Mouse (Mus musculus): Measurements from ENCODE around the gene Dhrs3. TPM values are rescaled to one million over a fixed set of nuclear protein-coding genes. Genes with fewer than 3 reads are reported as not detected.

Gene Dhrs3
- polyA plus RNA-seq, 1 experiment, result 23.8 TPM

DNA sequence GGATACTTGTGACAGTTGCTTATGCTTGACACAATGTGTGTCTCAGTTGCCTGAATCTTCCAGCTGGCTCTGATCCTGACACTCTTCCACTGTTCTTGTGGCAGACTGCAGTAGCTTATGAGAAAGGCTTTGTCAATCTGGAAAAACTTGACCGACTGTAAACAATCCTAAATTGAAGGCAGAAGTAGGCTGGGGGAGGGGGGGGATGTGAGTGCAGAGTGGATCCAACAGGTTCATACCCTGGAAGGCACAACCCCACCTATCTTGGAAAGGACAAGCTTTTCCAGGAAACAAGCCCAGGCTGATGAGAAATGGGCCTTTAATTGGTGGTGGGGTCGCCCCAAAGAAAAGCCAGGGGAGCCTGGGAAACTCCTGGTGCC is 2.6 kb downstream of the Dhrs3 start:
- Histone ChIP-seq H3K27ac (ENCODE audit: insufficient read depth, low read length) (no peak overlapping the region), H3K4me3 (ENCODE audit: insufficient read depth, low read length) (0 out of 2 replicates have a peak overlapping the region, but pooled peaks have one; percentile 65), H3K4me1 (ENCODE audit: control insufficient read depth, insufficient read depth, low read length) (peaks cover 5% of the 10 kb centered on the region)
- TF ChIP-seq POLR2A (IDR thresholded peaks at IDR 0.05; ENCODE audit: low read depth, low read length) (no peak), CTCF (IDR thresholded peaks at IDR 0.05; ENCODE audit: borderline replicate concordance, insufficient read depth, low read length) (no peak)

DNA sequence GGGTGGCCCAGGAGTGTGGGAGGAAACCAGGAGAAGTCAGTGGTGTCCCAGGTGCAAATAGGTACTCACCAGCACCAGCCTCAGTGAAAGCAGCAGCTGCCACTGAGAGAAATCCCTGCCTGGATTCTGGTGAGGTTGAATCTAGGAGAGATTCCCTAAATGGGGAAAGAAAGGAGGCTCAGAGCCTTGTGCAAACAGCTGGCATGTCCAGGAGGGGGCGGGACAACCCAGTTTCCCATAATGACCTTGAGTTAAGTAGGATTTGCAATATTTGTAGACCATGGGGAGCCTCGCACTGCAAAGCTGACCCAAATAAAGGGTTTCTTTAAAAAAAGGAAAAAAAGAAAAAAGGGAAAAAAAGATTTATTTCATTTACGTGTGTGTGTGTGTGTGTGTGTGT is 3.7 kb downstream of the Dhrs3 start:
- Histone ChIP-seq H3K4me1 (ENCODE audit: control insufficient read depth, insufficient read depth, low read length) (no peaks in the 10 kb centered on the region; the same call in 1 of the 2 replicates), H3K4me3 (ENCODE audit: insufficient read depth, low read length) (no peak overlapping the region), H3K27ac (ENCODE audit: insufficient read depth, low read length) (no peak overlapping the region)
- no peak for TF ChIP-seq CTCF (IDR thresholded peaks at IDR 0.05; ENCODE audit: borderline replicate concordance, insufficient read depth, low read length)
- TF ChIP-seq POLR2A (IDR thresholded peaks at IDR 0.05; ENCODE audit: low read depth, low read length), result no peak

DNA sequence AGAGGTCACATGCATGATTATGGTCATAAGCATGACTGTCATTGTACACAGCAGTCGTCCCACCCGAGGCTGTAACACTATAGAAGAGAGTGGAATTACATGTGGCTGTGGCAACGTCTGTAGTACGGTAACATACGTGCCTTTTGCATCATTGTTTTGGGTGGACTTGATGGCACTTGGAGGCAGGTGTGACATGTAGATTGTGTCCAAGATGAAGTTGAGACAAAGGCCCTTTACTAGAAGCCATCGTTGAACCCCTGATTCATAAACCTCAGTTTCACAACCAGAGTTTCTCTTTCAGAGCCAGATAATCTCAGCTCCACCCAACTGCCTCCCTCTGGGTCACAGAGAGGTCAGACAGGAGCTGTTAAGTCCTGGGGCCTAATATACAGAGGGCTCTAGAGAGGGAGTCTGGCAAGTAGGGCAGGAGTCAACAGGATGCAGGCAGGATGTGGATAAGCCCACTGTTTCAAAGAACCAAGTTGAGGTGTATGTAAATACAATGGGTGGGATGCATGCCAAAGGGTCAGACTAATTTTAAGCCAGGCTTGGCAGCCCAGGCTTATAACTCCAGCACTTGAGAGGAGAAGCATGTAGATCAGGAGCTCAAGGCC is 5.5 kb downstream of the Dhrs3 start:
- Histone ChIP-seq H3K27ac (ENCODE audit: insufficient read depth, low read length) (no peak overlapping the region), H3K4me3 (ENCODE audit: insufficient read depth, low read length) (no peak overlapping the region), H3K4me1 (ENCODE audit: control insufficient read depth, insufficient read depth, low read length) (no peaks in the 10 kb centered on the region; the same call in 1 of the 2 replicates)
- no peak for TF ChIP-seq POLR2A (IDR thresholded peaks at IDR 0.05; ENCODE audit: low read depth, low read length)
- no peak for TF ChIP-seq CTCF (IDR thresholded peaks at IDR 0.05; ENCODE audit: borderline replicate concordance, insufficient read depth, low read length)

- Histone ChIP-seq H3K4me1 (ENCODE audit: control insufficient read depth, insufficient read depth, low read length) (no peaks in the 10 kb centered on the region; the same call in 1 of the 2 replicates), H3K4me3 (ENCODE audit: insufficient read depth, low read length) (no peak overlapping the region)
- TF ChIP-seq POLR2A (IDR thresholded peaks at IDR 0.05; ENCODE audit: low read depth, low read length) (no peak), CTCF (IDR thresholded peaks at IDR 0.05; ENCODE audit: borderline replicate concordance, insufficient read depth, low read length) (no peak)
Observed at GRCm38 (mm10) chr4:144898737-144899136, 6.1 kb downstream of the Dhrs3 start.

GRCm38 (mm10) chr4:144901561-144902111 is 9.0 kb downstream of the Dhrs3 start:
- Histone ChIP-seq H3K4me1 (ENCODE audit: control insufficient read depth, insufficient read depth, low read length) (no peaks in the 10 kb centered on the region; the same call in 1 of the 2 replicates), H3K27ac (ENCODE audit: insufficient read depth, low read length) (no peak overlapping the region), H3K4me3 (ENCODE audit: insufficient read depth, low read length) (no peak overlapping the region)
- no peak for TF ChIP-seq CTCF (IDR thresholded peaks at IDR 0.05; ENCODE audit: borderline replicate concordance, insufficient read depth, low read length)

More at GRCm38 (mm10) chr4:144898737-144899136, 6.1 kb downstream of the Dhrs3 start:
- H3K27ac ChIP-seq (ENCODE audit: insufficient read depth, low read length), result no peak overlapping the region

GRCm38 (mm10) chr4:144903088-144903487 is 10.5 kb downstream of the Dhrs3 start:
- Histone ChIP-seq H3K27ac (ENCODE audit: insufficient read depth, low read length) (no peak overlapping the region), H3K4me3 (ENCODE audit: insufficient read depth, low read length) (no peak overlapping the region), H3K4me1 (ENCODE audit: control insufficient read depth, insufficient read depth, low read length) (no peaks in the 10 kb centered on the region)
- TF ChIP-seq CTCF (IDR thresholded peaks at IDR 0.05; ENCODE audit: borderline replicate concordance, insufficient read depth, low read length), result no peak
- TF ChIP-seq POLR2A (IDR thresholded peaks at IDR 0.05; ENCODE audit: low read depth, low read length), result no peak

GRCm38 (mm10) chr4:144903932-144904331 is 11.3 kb downstream of the Dhrs3 start:
- Histone ChIP-seq H3K4me3 (ENCODE audit: insufficient read depth, low read length) (no peak overlapping the region), H3K27ac (ENCODE audit: insufficient read depth, low read length) (no peak overlapping the region), H3K4me1 (ENCODE audit: control insufficient read depth, insufficient read depth, low read length) (no peaks in the 10 kb centered on the region)
- no peak for TF ChIP-seq POLR2A (IDR thresholded peaks at IDR 0.05; ENCODE audit: low read depth, low read length)
- TF ChIP-seq CTCF (IDR thresholded peaks at IDR 0.05; ENCODE audit: borderline replicate concordance, insufficient read depth, low read length), result no peak

DNA sequence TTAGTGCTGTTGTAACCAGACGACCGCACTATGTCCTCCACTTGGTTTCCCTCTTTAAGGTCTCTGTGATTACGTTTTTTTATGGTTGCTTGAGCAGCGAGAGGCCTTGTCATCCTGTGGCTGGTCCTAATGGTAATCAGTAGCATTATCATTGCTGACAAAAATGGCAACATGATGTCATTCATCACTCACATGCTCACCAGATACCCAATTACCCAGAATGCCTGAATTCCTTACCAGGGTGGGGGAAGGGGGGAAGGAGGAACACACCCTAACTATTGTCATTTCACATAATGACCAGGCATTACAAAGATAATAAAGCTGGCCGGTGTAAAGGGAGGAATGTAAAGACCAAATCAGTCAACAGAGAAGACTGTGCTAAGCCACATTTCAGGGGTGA is 12.5 kb downstream of the Dhrs3 start:
- TF ChIP-seq CTCF (IDR thresholded peaks at IDR 0.05; ENCODE audit: borderline replicate concordance, insufficient read depth, low read length) (no peak), POLR2A (IDR thresholded peaks at IDR 0.05; ENCODE audit: low read depth, low read length) (no peak)
- Histone ChIP-seq H3K27ac (ENCODE audit: insufficient read depth, low read length) (no peak overlapping the region), H3K4me3 (ENCODE audit: insufficient read depth, low read length) (no peak overlapping the region), H3K4me1 (ENCODE audit: control insufficient read depth, insufficient read depth, low read length) (no peaks in the 10 kb centered on the region)

DNA sequence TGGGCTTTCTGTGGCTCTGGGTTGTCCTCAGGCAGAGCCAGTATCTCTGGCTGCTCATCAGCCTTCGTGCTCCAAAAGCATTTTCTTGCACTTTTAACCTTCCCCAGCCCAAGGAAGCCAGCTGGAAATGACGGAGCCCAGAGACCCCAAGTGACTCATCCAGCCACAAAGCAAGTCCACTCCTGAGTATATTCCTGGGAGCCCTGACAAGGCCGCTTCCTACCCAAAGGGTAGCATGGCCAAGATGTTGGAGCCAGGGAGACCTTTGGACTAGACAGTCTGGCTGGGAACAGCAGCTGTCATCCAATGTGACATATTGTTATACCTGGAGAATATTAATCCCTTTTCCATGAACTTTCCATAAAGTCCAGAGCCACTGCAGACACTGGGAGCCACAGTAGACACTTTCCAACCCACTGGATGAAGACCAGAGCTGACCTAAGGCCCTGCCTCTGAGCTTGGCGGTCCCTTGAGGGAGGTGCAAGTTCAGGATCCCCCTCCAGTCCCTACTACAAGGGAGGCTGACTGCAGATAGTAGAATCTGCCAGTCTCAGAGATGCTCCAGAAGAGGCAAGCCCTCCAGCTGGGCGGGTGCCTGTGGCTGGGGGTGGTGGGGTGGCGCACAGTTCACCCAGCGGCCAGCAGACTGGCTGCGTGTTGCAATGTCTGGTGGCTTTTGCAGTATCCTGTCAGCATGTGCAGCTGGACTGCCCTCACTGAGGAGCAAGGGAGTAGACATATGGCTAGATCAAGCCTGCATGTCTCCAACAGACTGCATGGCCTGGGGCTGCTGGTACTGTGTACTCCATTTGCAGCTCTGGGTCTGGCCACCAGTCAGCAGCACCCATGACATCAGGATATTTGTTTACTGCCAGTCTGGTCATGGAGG is 13.6 kb downstream of the Dhrs3 start:
- Histone ChIP-seq H3K4me1 (ENCODE audit: control insufficient read depth, insufficient read depth, low read length) (no peaks in the 10 kb centered on the region), H3K27ac (ENCODE audit: insufficient read depth, low read length) (no peak overlapping the region), H3K4me3 (ENCODE audit: insufficient read depth, low read length) (no peak overlapping the region)
- TF ChIP-seq POLR2A (IDR thresholded peaks at IDR 0.05; ENCODE audit: low read depth, low read length) (no peak), CTCF (IDR thresholded peaks at IDR 0.05; ENCODE audit: borderline replicate concordance, insufficient read depth, low read length) (no peak)
